Mouse (Mus musculus) lung, postnatal 0 days (tissue): Measurements from ENCODE around the gene Usp36.

Source experiments
- CTCF ChIP-seq: IDR thresholded peaks from 2 replicates; pipeline ENCODE4 v1.5.1; 2016; ENCODE audit warnings: antibody characterized with exemption, mild to moderate bottlenecking
- EP300 ChIP-seq: IDR thresholded peaks from 2 replicates; pipeline ENCODE4 v1.6.1; 2016; ENCODE audit warnings: antibody characterized with exemption, mild to moderate bottlenecking, control low read depth

GRCm38 (mm10) chr11:118220561-118221262, 69.3 kb downstream of the Usp36 start:
- TF ChIP-seq CTCF (peak; percentile 84), EP300 (peak; percentile 27; the same call in 1 of the 2 replicates)
